Mouse (Mus musculus): Measurements from ENCODE around the gene Paqr5.

Paqr5 gene

GRCm38 (mm10) chr9:62026600-62026999, at the start of gene Paqr5:
Paqr5 (minus strand) TSS chr9:62026856.
- peak; percentile 83 to 94 for DNase-seq

- DNase-seq, result no peak
Measured at GRCm38 (mm10) chr9:62062234-62062633, 35.6 kb upstream of the Paqr5 start.

DNA sequence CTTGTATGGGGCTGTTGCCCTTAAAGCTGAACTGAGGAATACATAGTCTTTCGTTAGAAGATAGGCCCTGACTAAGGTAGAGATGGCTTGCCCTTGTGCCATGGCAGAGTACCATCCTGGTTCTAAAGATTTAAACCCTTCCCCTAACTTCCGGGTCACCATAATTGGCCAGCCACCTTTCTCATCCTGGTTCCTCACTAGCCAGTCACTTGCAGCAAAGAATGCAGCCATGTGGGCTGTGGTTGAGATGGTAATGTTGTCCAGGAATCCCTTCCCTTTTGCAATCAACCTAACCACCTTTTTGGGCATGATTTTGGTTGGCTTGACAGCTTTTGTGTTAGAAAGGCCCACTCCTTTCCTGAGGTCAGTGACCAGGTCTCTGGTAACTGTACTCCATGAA, 33.8 kb upstream of the Paqr5 start:
- DNase-seq, result no peak

- DNase-seq, result no peak
Measured at GRCm38 (mm10) chr9:62059941-62060340, 33.3 kb upstream of the Paqr5 start.

DNA sequence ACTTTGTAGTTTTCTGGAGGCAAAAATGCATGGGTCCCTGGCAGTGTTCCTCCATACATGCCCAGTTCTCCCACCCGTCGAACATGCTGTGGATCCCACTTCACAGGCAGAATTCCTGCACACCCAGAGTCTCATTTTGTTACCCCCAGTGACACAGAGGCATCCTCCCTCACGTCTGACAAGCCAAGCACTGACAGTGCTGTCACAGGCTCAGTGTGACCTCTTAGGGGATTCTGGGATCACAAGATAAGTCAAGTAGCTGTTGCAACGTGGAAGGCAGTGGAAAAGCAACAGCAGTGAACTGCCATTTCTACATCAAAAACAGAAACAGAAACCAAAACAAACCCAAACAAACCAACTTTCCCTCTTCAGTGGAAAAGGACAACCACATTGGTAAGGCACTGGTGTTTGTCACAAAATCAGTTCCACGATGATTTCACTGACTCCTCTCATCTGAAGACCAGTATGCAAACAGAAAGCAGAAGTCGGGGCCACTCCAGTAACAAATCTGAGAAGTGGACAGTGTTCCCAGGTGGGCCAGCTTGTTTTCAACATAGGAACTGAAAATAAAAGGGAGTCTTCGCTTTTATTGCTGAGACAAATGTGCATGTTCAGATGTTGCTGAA, 31.3 kb upstream of the Paqr5 start:
- DNase-seq, result no peak

DNA sequence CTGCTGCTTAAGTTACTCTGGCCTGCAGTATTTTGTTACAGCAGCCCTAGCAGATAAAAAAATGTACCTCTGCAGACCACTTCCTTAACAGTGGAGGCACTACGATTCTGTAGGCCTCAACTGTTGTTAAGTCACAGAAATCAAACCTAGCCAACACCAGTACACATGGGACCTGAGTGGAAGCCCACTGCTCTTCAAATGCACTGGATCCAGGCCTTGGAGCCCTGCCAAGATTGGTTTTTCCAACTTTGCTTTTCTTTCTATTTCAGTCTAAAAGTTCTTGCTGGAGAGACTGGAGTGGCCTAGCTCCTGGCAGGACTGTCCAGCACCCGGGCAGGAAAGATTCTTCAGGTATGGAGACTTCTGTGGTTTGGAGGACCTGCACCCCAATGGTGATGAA, 29.6 kb upstream of the Paqr5 start:
- DNase-seq, result no peak

GRCm38 (mm10) chr9:62050801-62051200, 24.1 kb upstream of the Paqr5 start:
- peak; percentile 57 to 61 for DNase-seq

DNA sequence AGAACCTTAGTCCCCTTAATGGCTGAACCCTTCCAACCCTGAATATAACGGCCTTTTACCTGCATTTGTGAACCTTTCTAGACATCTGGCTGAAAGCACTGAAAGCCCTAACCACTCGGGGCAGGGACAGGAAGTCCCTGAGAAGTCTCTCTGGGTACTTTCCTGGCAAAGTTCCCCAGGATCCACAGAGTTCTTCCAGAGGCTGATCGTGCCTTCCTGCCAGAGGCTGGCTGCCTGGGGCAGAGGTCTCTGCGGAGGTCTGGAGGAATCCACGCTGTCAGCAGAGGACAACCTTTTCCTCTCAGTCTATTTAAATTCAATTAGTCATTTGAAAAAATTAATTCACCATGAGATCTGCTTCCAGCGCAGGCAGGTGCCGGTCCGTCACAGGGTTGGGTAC, 22.5 kb upstream of the Paqr5 start:
- DNase-seq, result peak; percentile 46 to 77

DNA sequence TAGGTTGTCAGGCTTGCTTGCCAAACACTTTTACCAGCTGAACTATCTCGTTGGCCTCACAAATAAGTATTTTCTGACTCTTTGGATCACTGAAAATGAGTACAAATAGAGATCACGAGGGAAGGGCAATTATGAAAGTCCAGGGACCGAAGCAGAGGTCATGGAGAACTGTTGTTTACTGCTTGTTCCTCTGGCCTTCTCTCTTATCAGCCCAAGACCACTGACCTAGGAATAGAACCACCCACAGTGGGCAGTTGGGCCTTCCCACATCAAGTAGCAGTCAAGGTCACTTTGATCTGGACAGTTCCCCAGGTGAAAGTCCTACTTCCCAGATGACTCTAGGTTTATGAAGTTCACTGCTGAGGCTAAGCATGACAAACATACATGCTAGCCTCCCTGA, 15.5 kb upstream of the Paqr5 start:
- no peak for DNase-seq

GRCm38 (mm10) chr9:62040008-62040608, 13.5 kb upstream of the Paqr5 start:
- peak; percentile 84 to 92 for DNase-seq

DNA sequence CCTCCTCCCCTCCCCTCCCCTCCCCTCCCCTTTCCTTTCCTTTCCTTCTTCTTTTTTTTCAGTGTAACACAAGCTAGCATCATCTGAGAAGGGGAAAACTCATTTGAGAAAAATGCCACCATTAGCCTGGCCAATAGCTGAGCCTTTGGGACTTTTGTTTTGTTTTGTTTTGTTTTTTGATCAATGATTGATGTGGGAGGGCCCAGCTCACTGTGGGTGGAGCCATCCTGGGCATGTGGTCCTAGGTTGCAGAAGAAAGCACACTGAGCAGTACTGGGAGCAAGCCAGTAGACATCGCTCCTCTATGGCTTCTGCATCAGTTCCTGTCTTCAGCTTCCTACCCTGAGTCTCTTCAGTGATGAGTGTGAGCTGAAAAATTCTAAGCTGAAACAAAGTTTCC, 9.2 kb upstream of the Paqr5 start:
- no peak for DNase-seq

- no peak for DNase-seq
Measured at GRCm38 (mm10) chr9:62032206-62032605, 5.5 kb upstream of the Paqr5 start.

DNA sequence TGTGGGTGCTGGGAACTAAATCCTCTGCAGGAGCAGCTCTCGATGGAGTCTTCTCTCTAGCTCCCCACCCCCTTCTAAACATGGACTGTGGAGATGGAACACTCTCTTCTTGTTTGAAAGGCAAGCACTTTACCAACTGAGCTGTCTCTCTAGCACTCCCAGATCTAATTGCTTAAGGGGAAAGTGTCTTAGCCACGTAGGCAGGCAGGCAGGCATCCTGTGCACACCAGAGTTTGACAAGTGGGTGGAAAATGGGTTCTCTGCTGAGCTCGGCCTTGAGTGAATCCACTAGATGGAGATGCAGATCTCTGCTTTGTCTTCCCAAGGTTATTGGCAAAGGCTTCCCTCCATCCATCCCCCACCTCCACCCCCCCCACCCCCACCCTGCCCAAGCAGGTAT, 1.4 kb upstream of the Paqr5 start:
- DNase-seq, result no peak

DNA sequence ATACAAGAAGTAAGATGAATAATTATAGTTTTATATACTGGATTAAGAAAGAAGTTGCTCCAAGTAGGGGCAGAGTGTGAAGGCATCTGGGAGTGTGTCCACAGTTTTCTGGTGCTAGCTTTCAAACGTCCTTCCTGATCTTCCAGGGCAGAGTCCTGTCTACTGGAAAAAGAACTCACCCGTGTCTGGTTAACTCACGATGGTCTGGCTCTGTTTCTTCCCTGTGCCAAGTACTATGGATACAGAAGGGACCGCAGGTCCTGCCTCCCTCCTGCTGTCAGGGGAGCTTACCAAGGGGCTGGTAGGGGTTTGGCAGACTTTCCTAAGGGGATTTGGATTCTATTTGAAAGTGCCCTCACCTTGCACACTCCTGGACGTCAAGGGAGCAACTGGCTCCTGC, 1.6 kb downstream of the Paqr5 start:
- peak; percentile 45 to 73 for DNase-seq

DNA sequence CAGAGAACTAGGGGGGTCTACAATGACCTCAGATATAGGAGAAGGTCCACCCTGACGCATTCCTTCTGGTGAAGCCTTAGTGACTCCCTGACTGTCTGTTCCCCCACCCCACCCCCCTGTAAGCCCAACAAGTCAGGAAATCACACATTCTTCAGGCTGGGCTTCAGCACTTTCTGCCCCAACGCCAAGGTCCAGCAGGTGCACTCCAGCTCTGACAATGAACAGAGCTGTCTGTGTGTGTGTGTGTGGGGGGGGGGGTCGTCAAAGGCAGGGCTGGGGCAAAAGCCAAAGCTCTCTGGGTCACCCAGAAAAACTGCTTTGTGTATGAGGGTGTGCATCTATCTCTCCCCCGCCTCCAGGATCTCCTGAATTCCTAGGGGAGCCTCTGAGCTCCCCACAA, 2.8 kb downstream of the Paqr5 start:
- peak in 1 of 2 experiments; percentile 57 for DNase-seq

GRCm38 (mm10) chr9:62022961-62023680, 3.5 kb downstream of the Paqr5 start:
- peak; percentile 82 to 93 for DNase-seq

- DNase-seq, result peak; percentile 70 to 93
Measured at GRCm38 (mm10) chr9:62021583-62022120, 5.0 kb downstream of the Paqr5 start.

DNA sequence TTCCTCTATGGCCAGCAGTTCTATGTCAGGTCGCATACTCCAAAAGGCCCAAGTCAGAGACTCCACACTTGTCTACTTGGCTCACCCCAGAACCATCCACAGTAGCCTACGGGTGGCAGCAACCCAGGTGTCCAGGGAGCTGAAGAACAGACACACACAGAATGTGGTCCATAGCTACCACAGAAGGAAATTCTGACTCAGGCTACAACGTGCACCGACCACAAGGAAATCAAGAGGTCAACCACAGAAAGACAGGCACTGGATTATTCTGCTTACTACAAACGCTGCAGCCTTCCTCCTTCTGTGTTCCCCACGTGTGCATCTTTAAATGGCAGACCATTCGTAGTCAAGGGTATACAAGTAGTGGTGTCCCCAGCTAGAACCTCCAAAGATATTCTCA, 6.4 kb downstream of the Paqr5 start:
- peak in 1 of 2 experiments; percentile 16 for DNase-seq

DNA sequence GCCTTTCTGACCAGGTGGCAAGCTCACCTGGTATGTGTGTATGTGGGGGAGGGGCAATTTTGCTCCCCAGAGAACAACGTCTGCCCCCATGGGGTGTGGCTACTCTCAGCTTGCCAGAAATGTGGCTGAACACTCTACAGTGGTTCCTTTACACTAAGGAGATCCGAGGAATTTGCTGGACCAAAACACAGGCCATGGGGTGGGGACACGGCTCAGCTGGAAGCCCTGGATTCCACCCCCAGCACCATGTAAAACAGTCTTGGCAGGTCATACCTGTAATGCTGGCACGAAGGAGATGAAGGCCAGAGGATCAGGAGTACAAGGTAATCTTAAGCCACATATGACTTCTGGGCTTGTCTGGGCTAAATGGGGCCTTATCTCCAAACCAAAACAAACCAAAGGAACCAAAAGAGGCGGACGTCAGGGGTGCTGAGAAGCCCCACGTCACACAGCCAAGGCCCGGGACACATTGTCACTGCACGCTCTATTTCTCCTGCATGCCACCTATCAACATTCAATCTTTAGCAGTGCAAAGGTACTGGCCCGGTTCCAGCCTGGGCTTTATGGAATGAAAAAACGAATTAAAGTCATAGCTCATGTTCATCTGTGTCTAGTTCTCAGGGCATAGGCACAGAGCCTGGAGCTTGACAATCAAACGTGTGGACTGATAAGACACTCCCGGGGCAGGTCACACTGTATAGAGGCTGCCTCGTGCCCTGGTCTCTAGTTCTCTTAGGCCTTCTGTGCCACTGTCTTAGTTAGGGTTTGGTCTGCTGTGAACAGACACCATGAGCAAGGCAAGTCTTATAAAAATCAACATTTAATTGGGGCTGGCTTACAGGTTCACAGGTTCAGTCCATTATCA, 8.2 kb downstream of the Paqr5 start:
- DNase-seq, result peak; percentile 86 to 89

- DNase-seq, result no peak
Measured at GRCm38 (mm10) chr9:62017329-62017728, 9.3 kb downstream of the Paqr5 start.

DNA sequence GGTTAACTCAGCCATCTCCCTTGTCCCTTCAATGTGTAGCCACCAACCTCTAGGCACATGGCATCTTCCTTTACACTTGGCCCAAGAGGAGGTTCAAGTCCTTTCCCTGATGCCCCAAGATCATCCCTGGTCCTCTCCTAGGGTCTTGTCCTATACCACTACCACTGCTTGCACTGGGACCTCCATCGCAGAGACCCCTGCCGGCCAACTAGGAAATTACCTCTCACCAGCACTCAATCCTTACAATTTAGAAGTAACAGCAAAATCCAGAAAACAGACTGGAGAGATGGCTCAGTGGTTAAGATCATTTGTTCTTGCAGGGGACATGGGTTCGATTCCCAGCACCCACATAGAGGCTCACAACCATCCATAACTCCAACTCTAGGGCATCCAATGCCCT, 11.2 kb downstream of the Paqr5 start:
- DNase-seq, result peak in 1 of 2 experiments; percentile 34

DNA sequence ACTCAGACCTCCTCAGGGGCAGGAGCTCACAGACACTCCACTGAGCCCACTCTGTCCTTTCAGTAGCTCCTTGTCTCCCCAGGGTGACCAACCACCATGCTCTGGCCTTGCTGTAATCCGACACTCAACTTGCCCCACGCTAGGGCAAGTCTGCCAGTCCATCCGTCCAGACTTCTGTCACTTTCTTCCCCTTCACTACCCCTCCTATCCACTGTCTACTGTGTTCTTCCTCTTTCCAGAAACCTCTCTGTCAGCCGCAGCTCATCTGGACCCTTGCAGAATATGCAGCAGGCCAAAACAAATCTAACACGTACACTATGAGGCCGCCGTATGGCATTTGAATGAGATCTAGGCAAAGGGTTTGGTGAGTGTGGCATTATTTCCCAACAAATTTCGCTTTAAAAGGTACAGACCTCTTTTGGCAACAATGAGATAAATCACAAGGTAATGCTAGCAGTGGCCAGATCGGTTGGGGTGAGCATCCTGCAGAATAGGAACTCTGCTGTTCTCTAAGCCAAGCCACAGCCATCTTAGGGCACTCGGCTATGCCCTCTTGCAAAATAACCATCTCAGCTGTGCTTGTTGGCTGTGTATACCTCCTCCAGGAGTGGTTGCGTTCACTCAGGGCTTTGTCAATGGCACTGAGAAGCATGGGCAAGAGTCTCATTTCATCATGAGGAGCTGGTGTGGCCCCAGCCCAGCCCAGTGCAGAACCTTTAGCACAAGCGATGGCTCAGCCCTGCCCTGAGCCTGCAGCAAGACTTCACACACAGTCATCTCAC, 13.1 kb downstream of the Paqr5 start:
- peak in 1 of 2 experiments; percentile 20 for DNase-seq

Data from kidney, postnatal 25 days (tissue).